In the genomic region with DNA sequence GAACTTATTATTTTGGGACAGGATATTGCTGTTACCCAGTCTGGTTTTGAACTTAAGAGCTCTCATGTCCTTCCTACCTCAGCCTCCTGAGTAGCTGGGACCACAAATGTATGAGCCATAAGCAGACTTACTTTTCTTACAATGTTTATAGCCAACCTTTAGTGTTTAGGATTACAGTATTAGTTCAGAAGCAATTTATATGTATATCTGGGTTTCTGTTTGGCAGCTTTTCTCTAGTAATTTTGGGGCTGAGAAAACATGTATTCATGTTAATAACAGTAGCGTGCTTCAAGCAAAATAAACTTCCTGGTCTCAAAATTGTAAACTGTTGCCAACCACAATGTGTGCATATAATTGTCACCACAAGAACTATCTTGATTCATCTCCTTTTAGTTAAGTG, we compare ENCODE assay signal across 9 mouse cellular contexts. TPM values are rescaled to one million over a fixed set of nuclear protein-coding genes. Genes with fewer than 3 reads are reported as not detected.
A peak's percentile ranks its signal among the peaks of the same experiment; 100 is the strongest.
DNase-seq lines count a peak whose midpoint lies in the region; ATAC-seq and TF ChIP-seq lines count a peak whose summit lies in the region.
"Had no signal": no experiment of that assay in that cellular context is flagged by ENCODE, and none has a peak within 500 bp of the region (broad histone marks: within the 10 kb centered on the region; RNA-seq: fewer than 3 reads in every experiment).

No protein-coding gene starts in this region.

- no peak for TF ChIP-seq CTCF in forebrain, postnatal 0 days (IDR thresholded peaks at IDR 0.05; ENCODE audit: low read depth)
- no peak for TF ChIP-seq CTCF in gastrocnemius, adult 2 months (IDR thresholded peaks at IDR 0.05)

- H3K9me3 ChIP-seq in forebrain, embryonic 10.5 days: no peaks in the 10 kb centered on the region
- no peaks in the 10 kb centered on the region for H3K9me3 ChIP-seq in forebrain, postnatal 0 days (ENCODE audit: low read length)
- H3K9me3 ChIP-seq in forebrain, embryonic 12.5 days: no peaks in the 10 kb centered on the region
- H3K9me3 ChIP-seq in liver, embryonic 12.5 days (replicated peaks): no peaks in the 10 kb centered on the region

- no peak overlapping the region for H3K9ac ChIP-seq in forebrain, postnatal 0 days
- H3K9ac ChIP-seq in forebrain, embryonic 12.5 days: peak overlapping the region; percentile 62; the same call in 1 of the 2 replicates
- H3K9ac ChIP-seq in liver, embryonic 12.5 days: peak overlapping the region; percentile 84

- intact Hi-C loops in gastrocnemius, adult 2 months (cut with DNase I): loop anchor here (5.0 kb wide), 1 partner anchor 121 kb away; the partner anchor contains the start of gene Kat2b

- peaks cover 21% of the 10 kb centered on the region for H3K4me1 ChIP-seq in forebrain, embryonic 10.5 days
- no peaks in the 10 kb centered on the region for H3K4me1 ChIP-seq in forebrain, postnatal 0 days (ENCODE audit: insufficient read depth)
- peaks cover 13% of the 10 kb centered on the region for H3K4me1 ChIP-seq in forebrain, embryonic 12.5 days
- H3K4me1 ChIP-seq in liver, embryonic 12.5 days: peaks cover 28% of the 10 kb centered on the region

- H3K4me3 ChIP-seq in forebrain, embryonic 10.5 days: peak overlapping the region; percentile 71
- H3K4me3 ChIP-seq in forebrain, postnatal 0 days (ENCODE audit: low read depth, low read length): no peak overlapping the region
- H3K4me3 ChIP-seq in forebrain, embryonic 12.5 days (replicated peaks): peak overlapping the region; percentile 62
- H3K4me3 ChIP-seq in liver, embryonic 12.5 days: peak overlapping the region; percentile 73
- H3K4me3 ChIP-seq in gastrocnemius, adult 2 months: no peak overlapping the region

- ATAC-seq in forebrain, postnatal 0 days: no peak
- no peak for ATAC-seq in forebrain, embryonic 12.5 days (ENCODE audit: low FRiP score)
- ATAC-seq in liver, embryonic 12.5 days: no peak

- DNase-seq in forebrain, embryonic 10.5 days (ENCODE audit: extremely low spot score, low spot score): no peak
- no peak for DNase-seq in forebrain, postnatal 0 days
- peak; percentile 61 for DNase-seq in A20 (ENCODE audit: low read depth, low spot score)
- DNase-seq in gastrocnemius, adult 8-10 months (ENCODE audit: low spot score in 2 of 2): no peak
- DNase-seq in gastrocnemius, adult 2 months: no peak
- no peak for DNase-seq in spleen, adult 12 weeks (ENCODE audit: low spot score)
- DNase-seq: kidney, postnatal 4 days had no signal

- no peaks in the 10 kb centered on the region for H3K27me3 ChIP-seq in forebrain, embryonic 10.5 days (ENCODE audit: poor library complexity, severe bottlenecking)
- H3K27me3 ChIP-seq in forebrain, postnatal 0 days (ENCODE audit: insufficient read depth, low read length): no peaks in the 10 kb centered on the region
- no peaks in the 10 kb centered on the region for H3K27me3 ChIP-seq in forebrain, embryonic 12.5 days
- no peaks in the 10 kb centered on the region for H3K27me3 ChIP-seq in liver, embryonic 12.5 days (replicated peaks)

- no peak overlapping the region; the same call in 1 of the 2 replicates for H3K4me2 ChIP-seq in forebrain, postnatal 0 days (ENCODE audit: low read depth)
- peak overlapping the region; percentile 63 for H3K4me2 ChIP-seq in forebrain, embryonic 12.5 days
- H3K4me2 ChIP-seq in liver, embryonic 12.5 days: peak overlapping the region; percentile 69

- peaks cover 41% of the 10 kb centered on the region for H3K36me3 ChIP-seq in forebrain, embryonic 10.5 days (replicated peaks)
- H3K36me3 ChIP-seq in forebrain, postnatal 0 days (ENCODE audit: insufficient read depth): no peaks in the 10 kb centered on the region
- H3K36me3 ChIP-seq in forebrain, embryonic 12.5 days (replicated peaks): peaks cover 26% of the 10 kb centered on the region
- H3K36me3 ChIP-seq in liver, embryonic 12.5 days: peaks cover 42% of the 10 kb centered on the region

- peak overlapping the region; percentile 97 for H3K27ac ChIP-seq in forebrain, embryonic 10.5 days
- H3K27ac ChIP-seq in forebrain, postnatal 0 days (ENCODE audit: low read depth, low read length): no peak overlapping the region
- no peak overlapping the region for H3K27ac ChIP-seq in forebrain, embryonic 12.5 days
- peak overlapping the region; percentile 97 for H3K27ac ChIP-seq in liver, embryonic 12.5 days
- no peak overlapping the region for H3K27ac ChIP-seq in gastrocnemius, adult 2 months

- WGBS in forebrain, embryonic 10.5 days: 23% methylated on average over 1 of the region's 1 CpGs
- WGBS in forebrain, postnatal 0 days: 13% methylated on average over 1 of the region's 1 CpGs
- WGBS in forebrain, embryonic 12.5 days: 17% methylated on average over 1 of the region's 1 CpGs
- 3% methylated on average over 1 of the region's 1 CpGs for WGBS in liver, embryonic 12.5 days (ENCODE audit: insufficient replicate concordance)

RNA-seq across cellular contexts. Expression of gene Sgo1, which starts 0.8 kb away (rescaled TPM):
- polyA plus RNA-seq in forebrain, embryonic 10.5 days (2016; fragmentation: Nextera tagmentation; extraction: Ambion mirVana): 47.3 and 54.9 TPM in 2 replicates
- total RNA-seq in forebrain, postnatal 0 days (2014; rRNA removed): 1.4 and 3.1 TPM in 2 replicates
- 3.7 and 4.0 TPM in 2 replicates for polyA plus RNA-seq in forebrain, postnatal 0 days (2015; fragmentation: Nextera tagmentation; extraction: Ambion mirVana)
- polyA plus RNA-seq in forebrain, embryonic 12.5 days (2016; fragmentation: Nextera tagmentation; extraction: Ambion mirVana): 53.0 and 56.3 TPM in 2 replicates
- 39.1 and 40.5 TPM in 2 replicates for polyA plus RNA-seq in liver, embryonic 12.5 days (2016; fragmentation: Nextera tagmentation; extraction: Ambion mirVana)
- total RNA-seq in gastrocnemius, adult 8-10 months (2022): not detected
- not detected for total RNA-seq in gastrocnemius, adult 2 months (2021)

Comparison
In these comparisons a context has a peak if more than half of its experiments do, and no peak if none do; other contexts are left out.
1. H3K27ac ChIP-seq: peak in forebrain, embryonic 10.5 days (single experiment) and liver, embryonic 12.5 days (single experiment); none in forebrain, postnatal 0 days (single experiment), forebrain, embryonic 12.5 days (single experiment) and gastrocnemius, adult 2 months (single experiment).
2. H3K4me3 ChIP-seq: peak in forebrain, embryonic 10.5 days (single experiment), forebrain, embryonic 12.5 days (single experiment) and liver, embryonic 12.5 days (single experiment); none in forebrain, postnatal 0 days (single experiment) and gastrocnemius, adult 2 months (single experiment).